26 mouse cellular contexts compared by ENCODE assay signal in the genomic region with DNA sequence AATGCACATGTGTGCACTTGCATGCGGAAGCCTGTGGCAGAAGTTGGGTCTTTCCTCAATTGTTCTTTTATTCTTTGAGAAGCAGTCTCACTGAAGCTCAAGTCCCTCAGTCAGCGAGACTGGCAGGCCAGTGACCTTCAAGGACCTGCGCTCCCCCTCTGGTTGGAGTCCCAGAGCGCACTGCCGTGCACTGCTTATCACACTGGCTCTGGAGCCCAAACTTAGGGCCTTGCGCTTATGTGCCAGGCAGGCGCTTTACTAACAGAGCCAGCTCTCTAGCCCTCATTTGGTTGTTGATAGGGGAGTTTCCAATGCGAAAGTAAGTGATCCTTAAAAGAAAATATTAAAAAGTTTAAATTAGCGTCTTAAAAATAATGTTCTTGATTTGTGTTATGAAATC.
"Had no signal": no experiment of that assay in that cellular context is flagged by ENCODE, and none has a peak within 500 bp of the region (broad histone marks: within the 10 kb centered on the region; RNA-seq: fewer than 3 reads in every experiment).

No protein-coding gene starts in this region.

- H3K27me3 ChIP-seq: limb, embryonic 13.5 days; liver, embryonic 12.5 days; liver, embryonic 15.5 days; lung, embryonic 15.5 days; megakaryocyte, embryonic 14.5 days; midbrain, embryonic 13.5 days; neural tube, embryonic 13.5 days had no signal

- H3K4me3 ChIP-seq: layer of hippocampus, adult 2 months; limb, embryonic 10.5 days; limb, embryonic 13.5 days; liver, embryonic 12.5 days; liver, embryonic 15.5 days; lung, embryonic 15.5 days; midbrain, embryonic 10.5 days; midbrain, embryonic 13.5 days; myocyte; neural tube, embryonic 13.5 days had no signal

- DNase-seq: kidney, postnatal 25 days; layer of hippocampus, adult 9-11 months; liver; lung, adult 18-20 months; lung, postnatal 10 days; lung, postnatal 36 days; right cerebral cortex, adult 18-20 months; right cerebral cortex, postnatal 14 days; right cerebral cortex, postnatal 4 days; thymus, adult 2 months; thymus, postnatal 14 days; thymus, postnatal 4 days had no signal

- ATAC-seq: liver, embryonic 12.5 days; midbrain, embryonic 13.5 days; midbrain, embryonic 16.5 days had no signal

- H3K27ac ChIP-seq: kidney, postnatal 0 days; layer of hippocampus, adult 2 months; limb, embryonic 10.5 days; limb, embryonic 13.5 days; liver, embryonic 12.5 days; liver, embryonic 15.5 days; lung, embryonic 15.5 days; midbrain, embryonic 10.5 days; midbrain, embryonic 13.5 days; neural tube, embryonic 13.5 days; stomach, postnatal 0 days had no signal

- H3K4me2 ChIP-seq: limb, embryonic 13.5 days; liver, embryonic 12.5 days; liver, embryonic 15.5 days; lung, embryonic 15.5 days; midbrain, embryonic 13.5 days; neural tube, embryonic 13.5 days had no signal

- H3K9ac ChIP-seq: limb, embryonic 13.5 days; liver, embryonic 12.5 days; liver, embryonic 15.5 days; lung, embryonic 15.5 days; midbrain, embryonic 13.5 days; neural tube, embryonic 13.5 days had no signal

- H3K9me3 ChIP-seq: limb, embryonic 10.5 days; limb, embryonic 13.5 days; liver, embryonic 12.5 days; liver, embryonic 15.5 days; lung, embryonic 15.5 days; megakaryocyte, embryonic 14.5 days; midbrain, embryonic 10.5 days; midbrain, embryonic 13.5 days; neural tube, embryonic 13.5 days had no signal
